Mouse (Mus musculus) erythroblast, embryonic 14.5 days (primary cell): Measurements from ENCODE around the gene Iqcn.

ENCODE experiments used
- GATA1 ChIP-seq: IDR thresholded peaks from 2 replicates; pipeline ENCODE4 v1.6.1; 2012; ENCODE audit warnings: low read length, inconsistent platforms, mixed read lengths
- TAL1 ChIP-seq: IDR thresholded peaks from 3 replicates; pipeline ENCODE4 v1.6.1; 2012; ENCODE audit warnings: low read length, inconsistent platforms, mixed read lengths

DNA sequence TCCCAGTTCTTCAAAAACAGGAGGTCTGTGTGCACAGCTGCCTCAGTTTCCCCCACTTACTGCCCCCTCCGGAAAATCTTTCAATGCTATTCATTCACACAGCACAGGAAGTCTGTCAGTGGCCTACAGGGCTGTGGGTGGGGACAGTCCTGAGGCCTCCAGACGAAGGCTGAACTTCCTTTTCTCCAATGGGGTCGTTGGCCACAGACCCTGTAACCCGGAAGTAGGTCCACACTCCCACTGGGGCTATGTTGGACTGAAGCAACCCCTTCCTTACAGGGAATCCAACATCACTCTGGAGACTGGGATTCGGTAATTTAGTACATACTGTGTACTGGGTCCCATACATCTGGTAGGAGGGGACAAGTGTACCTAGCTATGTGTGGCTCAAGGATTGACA is 9.6 kb upstream of the Iqcn start:
- TF ChIP-seq GATA1: no peak
- TF ChIP-seq TAL1: no peak
